Mouse (Mus musculus): ENCODE measurements around the gene Hras.

DNA sequence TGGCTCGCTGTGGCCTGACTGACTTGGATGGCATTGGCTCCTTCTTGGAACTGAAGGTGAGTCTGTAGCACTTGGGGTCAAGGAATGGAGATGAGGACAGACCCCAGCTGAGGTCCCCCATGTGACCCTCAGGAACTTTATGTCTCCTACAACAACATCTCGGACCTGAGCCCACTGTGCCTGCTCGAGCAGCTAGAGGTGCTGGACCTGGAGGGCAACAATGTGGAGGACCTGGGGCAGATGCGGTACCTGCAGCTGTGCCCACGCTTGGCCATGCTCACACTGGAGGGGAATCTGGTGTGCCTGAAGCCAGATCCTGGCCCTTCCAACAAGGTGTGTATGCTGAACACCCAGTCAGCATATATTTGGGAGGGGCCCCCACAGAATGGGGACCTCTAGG lies 11.7 kb upstream of the Hras start:
- TF ChIP-seq CTCF (IDR thresholded peaks at IDR 0.05; ENCODE audit: low read depth) (no peak), EP300 (IDR thresholded peaks at IDR 0.05; ENCODE audit: low read depth) (no peak)

Measured in liver, postnatal 0 days (tissue).